Mouse (Mus musculus) ES-Bruce4 (cell line): ENCODE measurements around the gene Ccm2l. TPM values are rescaled to one million over a fixed set of nuclear protein-coding genes. Genes with fewer than 3 reads are reported as not detected.

ENCODE experiments used
- H3K27ac ChIP-seq: 2 replicates; pipeline ENCODE4 v1.5.1; 2012; ENCODE audit warnings: low read length, inconsistent platforms; ENCODE audit not compliant: insufficient read depth
- H3K27me3 ChIP-seq: 2 replicates; pipeline ENCODE4 v1.6.1; 2012; ENCODE audit warnings: mild to moderate bottlenecking, low read length, inconsistent platforms; ENCODE audit not compliant: control insufficient read depth, poor library complexity, insufficient read depth, severe bottlenecking
- H3K36me3 ChIP-seq: 2 replicates; pipeline ENCODE4 v1.6.1; 2012; ENCODE audit warnings: inconsistent platforms, mild to moderate bottlenecking, low read length, moderate library complexity; ENCODE audit not compliant: control insufficient read depth, poor library complexity, insufficient read depth, severe bottlenecking
- H3K4me1 ChIP-seq: one replicate; pipeline ENCODE4 v1.8.1; 2011; ENCODE audit warnings: low read length; ENCODE audit not compliant: control insufficient read depth, insufficient read depth
- H3K4me3 ChIP-seq: 2 replicates; pipeline ENCODE4 v1.5.1; 2011; ENCODE audit warnings: low read depth, mild to moderate bottlenecking, low read length
- H3K9ac ChIP-seq: 2 replicates; pipeline ENCODE4 v1.6.1; 2012; ENCODE audit warnings: low read depth, mild to moderate bottlenecking, inconsistent platforms; ENCODE audit not compliant: poor library complexity, severe bottlenecking
- H3K9me3 ChIP-seq: replicated peaks from 2 replicates; pipeline ENCODE4 v1.6.1; 2012; ENCODE audit warnings: mild to moderate bottlenecking, low read length, inconsistent platforms; ENCODE audit not compliant: control insufficient read depth, poor library complexity, insufficient read depth, severe bottlenecking
- CTCF ChIP-seq: IDR thresholded peaks from one replicate; pipeline ENCODE4 v1.8.1; 2011; ENCODE audit warnings: low read depth, low read length
- EP300 ChIP-seq: IDR thresholded peaks from 2 replicates; pipeline ENCODE4 v1.6.1; 2011; ENCODE audit warnings: low read depth, low read length; ENCODE audit not compliant: insufficient read depth
- POLR2A ChIP-seq: IDR thresholded peaks from one replicate; pipeline ENCODE4 v1.8.1; 2011; ENCODE audit warnings: low read length; ENCODE audit not compliant: insufficient read depth
- polyA plus RNA-seq: library from polyadenylated mRNA; stranded (reverse); fragments of >200 nt; gene quantifications from 2 replicates; pipeline ENCODE4 v1.2.4, GENCODE M21; 2011; ENCODE audit warnings: low read depth; ENCODE audit not compliant: missing spikeins, insufficient read depth, insufficient read length

Gene Ccm2l
- polyA plus RNA-seq, 1 experiment = not detected

DNA sequence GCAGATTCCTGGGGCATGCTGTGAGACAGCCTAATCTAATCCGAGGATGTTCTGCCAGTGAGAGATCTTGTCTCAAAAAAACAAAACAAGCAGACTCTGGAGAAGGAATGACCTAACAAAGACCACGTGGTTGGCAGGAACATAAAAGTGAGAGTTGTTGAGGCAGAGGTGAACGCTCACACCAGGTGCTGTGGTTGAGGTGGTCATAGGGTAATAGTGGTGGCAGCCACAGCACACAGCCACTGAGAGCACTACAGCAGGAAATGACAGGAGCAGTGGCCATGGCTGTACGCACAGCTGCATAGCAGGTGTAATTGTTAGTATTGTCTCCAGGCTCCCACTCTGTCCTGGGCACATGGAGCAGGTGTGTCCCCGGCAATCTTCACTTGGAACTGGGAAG lies 60.1 kb downstream of the Ccm2l start:
- Histone ChIP-seq H3K27me3 (no peaks in the 10 kb centered on the region), H3K9ac (no peak overlapping the region), H3K36me3 (no peaks in the 10 kb centered on the region), H3K4me1 (no peaks in the 10 kb centered on the region), H3K4me3 (no peak overlapping the region), H3K9me3 (no peaks in the 10 kb centered on the region), H3K27ac (no peak overlapping the region)
- TF ChIP-seq POLR2A = no peak
- TF ChIP-seq CTCF = no peak
- TF ChIP-seq EP300 = no peak

DNA sequence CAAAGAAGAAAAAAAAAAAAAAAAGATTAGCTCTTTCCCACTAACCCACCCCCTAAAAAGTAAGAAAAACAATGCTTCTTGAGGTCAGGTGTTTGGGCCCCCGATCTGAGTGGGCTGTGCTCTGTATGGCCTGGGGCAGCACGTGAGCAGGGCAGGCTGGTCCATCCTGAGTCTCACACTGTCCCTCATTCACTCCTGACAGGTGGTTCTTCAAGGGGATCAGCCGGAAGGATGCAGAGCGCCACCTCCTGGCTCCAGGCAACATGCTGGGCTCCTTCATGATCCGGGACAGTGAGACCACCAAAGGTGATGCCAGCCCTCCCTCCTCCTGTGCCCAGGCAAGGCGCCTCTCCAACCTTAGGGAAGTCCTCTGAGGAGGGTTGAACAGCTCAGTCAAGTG lies 65.3 kb downstream of the Ccm2l start:
- no peaks in the 10 kb centered on the region for H3K36me3 ChIP-seq
- H3K9ac ChIP-seq = no peak overlapping the region
- no peak for TF ChIP-seq POLR2A
- TF ChIP-seq CTCF = peak; percentile 88
- no peaks in the 10 kb centered on the region for H3K27me3 ChIP-seq
- H3K4me3 ChIP-seq = no peak overlapping the region
- no peak overlapping the region for H3K27ac ChIP-seq
- no peaks in the 10 kb centered on the region for H3K9me3 ChIP-seq
- no peaks in the 10 kb centered on the region for H3K4me1 ChIP-seq

Other genes starting within 250 kb of the Ccm2l start
- gene Bcl2l1, start 234.2 kb upstream of the Ccm2l start, polyA plus RNA-seq = 108 TPM in 2 replicates
- gene Tpx2, start 218.0 kb upstream of the Ccm2l start, polyA plus RNA-seq = 183 TPM in 2 replicates
- not detected in 2 replicates for gene Mylk2, start 154.6 kb upstream of the Ccm2l start, polyA plus RNA-seq
- not detected in 2 replicates for gene Foxs1, start 132.7 kb upstream of the Ccm2l start, polyA plus RNA-seq
- gene Dusp15, start 114.3 kb upstream of the Ccm2l start, polyA plus RNA-seq = 0.36 TPM in 1 of 2 replicates, not detected in the other
- 2.1 and 2.7 TPM in 2 replicates for gene Ttll9, start 103.5 kb upstream of the Ccm2l start, polyA plus RNA-seq
- gene Pdrg1, start 50.5 kb upstream of the Ccm2l start, polyA plus RNA-seq = 39.8 and 44.2 TPM in 2 replicates
- not detected in 2 replicates for gene Xkr7, start 34.1 kb upstream of the Ccm2l start, polyA plus RNA-seq
- gene Hck, start 42.5 kb downstream of the Ccm2l start, polyA plus RNA-seq = 2.4 TPM in 2 replicates
- 83.2 and 98.0 TPM in 2 replicates for gene Tm9sf4, start 95.3 kb downstream of the Ccm2l start, polyA plus RNA-seq
- gene Tspyl3, start 159.5 kb downstream of the Ccm2l start, polyA plus RNA-seq = 3.5 and 3.9 TPM in 2 replicates
- gene Plagl2, start 175.5 kb downstream of the Ccm2l start, polyA plus RNA-seq = 13.2 and 13.8 TPM in 2 replicates
- 22.0 and 25.6 TPM in 2 replicates for gene Pofut1, start 175.6 kb downstream of the Ccm2l start, polyA plus RNA-seq
- 14.7 and 16.8 TPM in 2 replicates for gene Kif3b, start 225.5 kb downstream of the Ccm2l start, polyA plus RNA-seq